Mouse (Mus musculus) gastrocnemius, adult 2 months (tissue): ENCODE measurements around the gene Mvb12b. TPM values are rescaled to one million over a fixed set of nuclear protein-coding genes. Genes with fewer than 3 reads are reported as not detected.

Experiments used
- DNase-seq: peaks from one replicate; pipeline ENCODE4 v3.0.0; 2022
- H3K27ac ChIP-seq: fragments of 200-600 bp; 2 replicates; pipeline ENCODE4 v1.8.1; 2022; ENCODE audit warnings: mild to moderate bottlenecking
- H3K4me3 ChIP-seq: fragments of 200-600 bp; 2 replicates; pipeline ENCODE4 v1.8.1; 2022; ENCODE audit warnings: mild to moderate bottlenecking, moderate library complexity
- CTCF ChIP-seq: fragments of 200-600 bp; IDR thresholded peaks from 2 replicates; pipeline ENCODE4 v1.8.1; 2022; ENCODE audit warnings: antibody characterized with exemption, mild to moderate bottlenecking, moderate library complexity
- intact Hi-C: fragments of 180-260 bp; cut with DNase I; formaldehyde crosslinking; loops from one replicate; pipeline ENCODE4 v1.15.1; 2025
- total RNA-seq, 2 experiments: library from RNA; stranded (reverse); gene quantifications; 2 replicates each; pipeline ENCODE4 v1.2.3; 2021

Mvb12b gene
- total RNA-seq, 2 experiments from 2014 or later = 28.4 to 30.4 TPM

DNA sequence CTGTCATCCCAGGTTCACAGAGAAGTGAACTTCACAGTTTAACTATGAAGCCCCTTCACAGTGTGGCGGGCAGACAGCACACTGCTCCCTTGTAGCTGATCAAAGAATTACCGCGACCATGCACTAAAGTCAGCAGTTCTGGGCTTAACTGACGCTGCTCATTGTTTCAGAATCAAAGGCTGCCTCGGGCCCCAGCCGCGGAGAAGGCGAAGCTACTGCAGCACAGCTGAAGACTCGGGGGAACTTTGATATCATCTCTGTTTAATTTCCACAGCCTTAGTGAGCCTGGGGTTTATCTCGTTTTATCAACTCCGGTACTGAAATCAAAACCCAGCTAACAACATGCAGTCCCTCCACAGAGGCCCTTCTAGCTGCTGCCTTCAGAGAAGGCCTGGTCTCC is 9.3 kb downstream of the Mvb12b start:
- no peak overlapping the region for H3K4me3 ChIP-seq
- no peak for TF ChIP-seq CTCF
- DNase-seq = no peak
- H3K27ac ChIP-seq = peak overlapping the region; percentile 28; the same call in 1 of the 2 replicates
- intact Hi-C loops = no loop called here

DNA sequence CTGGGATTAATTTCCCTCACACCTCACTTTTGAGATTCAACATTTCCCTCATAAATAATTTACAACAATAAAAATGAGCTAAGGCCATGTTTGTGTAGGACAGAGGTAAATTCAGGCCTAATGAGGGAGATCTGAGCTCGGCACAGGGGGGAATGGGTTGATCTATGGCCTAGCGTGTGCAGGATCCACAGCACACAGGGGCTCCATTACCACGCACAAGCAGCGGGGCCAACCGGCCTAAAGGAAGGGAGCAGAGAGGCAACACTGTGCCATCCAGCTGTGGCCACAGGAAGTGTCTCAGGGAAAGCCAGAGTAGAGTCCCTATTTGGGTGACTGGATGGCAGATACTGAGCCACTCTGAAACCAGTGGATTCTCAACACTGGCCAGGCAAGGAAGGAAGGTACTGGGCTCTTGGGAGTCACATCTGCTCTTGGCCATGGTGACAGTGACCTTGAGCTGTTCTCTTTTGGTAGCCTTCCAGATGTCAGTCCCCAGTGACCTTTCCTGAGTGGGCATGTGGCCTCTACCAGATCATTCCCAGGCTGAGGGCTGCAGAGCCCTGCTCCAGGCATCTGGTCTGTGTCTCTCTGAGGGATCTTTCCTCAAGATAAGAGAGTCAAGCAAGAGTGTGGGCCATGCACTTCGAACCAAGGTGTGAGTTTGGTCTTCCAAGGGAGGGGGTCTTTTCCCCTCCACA is 9.9 kb downstream of the Mvb12b start:
- no peak for DNase-seq
- intact Hi-C loops = no loop called here
- Histone ChIP-seq H3K27ac (peak overlapping the region; percentile 72), H3K4me3 (no peak overlapping the region)
- no peak for TF ChIP-seq CTCF

DNA sequence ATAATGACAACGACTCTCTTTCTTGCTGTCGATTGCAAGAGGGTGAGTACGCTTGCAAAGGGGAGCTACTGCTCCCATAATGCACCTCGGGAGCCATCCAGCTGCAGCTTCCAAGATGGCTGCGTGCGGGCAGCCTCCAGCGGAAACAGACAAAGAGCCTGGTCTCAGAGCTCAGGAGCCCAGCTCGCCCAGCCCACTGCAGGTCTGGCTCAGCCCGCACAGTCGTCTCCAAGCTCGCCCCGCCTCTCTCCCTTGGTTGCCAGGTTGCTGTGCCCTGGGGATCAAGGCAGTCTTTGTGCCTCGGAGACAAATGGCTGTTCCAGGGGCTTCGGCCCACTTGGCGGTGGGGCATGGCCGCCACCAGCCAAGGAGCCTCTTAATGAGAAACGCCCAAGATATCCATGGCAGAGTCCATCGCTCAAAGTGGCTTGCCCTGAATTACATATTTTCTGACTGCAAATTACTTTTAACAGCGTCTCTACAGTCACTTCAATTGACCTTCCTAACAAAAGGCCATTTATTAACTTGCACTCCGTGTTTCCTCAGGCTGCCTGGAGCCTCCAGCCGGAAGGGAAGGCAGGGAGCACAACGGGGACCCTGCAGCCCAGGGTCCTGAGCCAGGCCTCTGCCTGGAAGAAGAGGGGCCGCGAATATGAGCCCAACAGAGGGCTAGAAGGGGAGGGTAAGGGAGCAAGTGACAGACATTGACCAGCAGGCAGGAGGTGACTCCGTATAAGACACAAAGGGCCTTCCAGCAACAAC is 11.0 kb downstream of the Mvb12b start:
- peak overlapping the region; percentile 57 for H3K4me3 ChIP-seq
- no peak for TF ChIP-seq CTCF
- intact Hi-C loops = no loop called here
- peak; percentile 80 for DNase-seq
- H3K27ac ChIP-seq = peak overlapping the region; percentile 72

DNA sequence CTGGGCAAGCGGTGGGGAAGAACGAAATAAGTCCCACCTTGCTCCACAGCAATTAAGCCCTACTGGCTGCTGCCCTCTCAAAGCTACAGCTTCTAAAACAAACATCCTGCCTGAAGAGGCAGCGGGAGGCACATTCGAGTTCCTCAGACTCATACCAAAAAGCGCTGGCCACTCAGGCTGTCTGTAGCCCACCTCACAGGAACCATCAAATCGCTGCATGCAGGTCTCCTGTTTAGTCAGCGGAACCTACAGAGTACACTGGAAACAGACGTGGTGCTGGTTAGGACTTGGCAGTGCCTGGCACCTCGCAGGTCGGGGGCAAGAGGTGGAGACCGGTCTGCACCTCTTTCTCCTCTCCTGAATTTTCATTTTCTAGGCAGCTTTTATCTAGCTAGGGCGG is 12.2 kb downstream of the Mvb12b start:
- TF ChIP-seq CTCF = no peak
- intact Hi-C loops = no loop called here
- no peak for DNase-seq
- Histone ChIP-seq H3K27ac (0 out of 2 replicates have a peak overlapping the region, but pooled peaks have one; percentile 8), H3K4me3 (no peak overlapping the region)

DNA sequence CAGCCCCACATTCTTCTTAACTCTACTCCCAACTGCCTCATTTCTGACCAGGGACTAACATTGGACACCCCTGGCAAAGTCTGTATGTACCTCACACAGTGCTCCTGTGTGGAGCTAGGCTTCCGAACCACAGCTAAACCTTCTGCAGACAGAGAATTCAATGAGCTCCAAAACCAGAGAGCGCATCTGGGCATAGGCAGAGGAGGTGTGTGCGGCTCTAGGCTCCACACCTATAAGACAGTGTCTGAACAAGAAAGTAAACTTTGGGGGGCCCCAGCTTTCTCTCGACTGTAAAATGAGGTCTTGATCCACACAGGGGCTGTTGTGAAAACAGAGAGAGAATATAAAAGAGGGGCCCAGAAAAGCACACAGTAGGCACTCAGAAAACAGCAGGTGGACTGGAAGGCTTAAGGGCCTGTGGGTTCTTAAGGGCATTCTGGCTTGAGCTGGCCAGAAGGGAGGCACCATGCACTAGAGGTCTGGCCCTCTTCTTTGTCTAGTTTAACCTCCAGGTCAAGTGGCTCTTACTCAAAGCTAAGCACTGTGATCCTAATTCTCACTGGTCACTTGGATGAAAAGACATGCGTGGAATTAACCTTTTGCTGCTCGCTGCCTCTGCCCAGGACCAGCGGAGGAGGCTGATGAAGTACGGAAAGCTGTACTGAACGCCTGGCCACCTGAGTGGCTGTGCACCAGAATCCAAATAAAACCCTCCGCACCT is 12.7 kb downstream of the Mvb12b start:
- TF ChIP-seq CTCF = no peak
- intact Hi-C loops = no loop called here
- no peak overlapping the region for H3K4me3 ChIP-seq
- no peak for DNase-seq
- H3K27ac ChIP-seq = no peak overlapping the region

DNA sequence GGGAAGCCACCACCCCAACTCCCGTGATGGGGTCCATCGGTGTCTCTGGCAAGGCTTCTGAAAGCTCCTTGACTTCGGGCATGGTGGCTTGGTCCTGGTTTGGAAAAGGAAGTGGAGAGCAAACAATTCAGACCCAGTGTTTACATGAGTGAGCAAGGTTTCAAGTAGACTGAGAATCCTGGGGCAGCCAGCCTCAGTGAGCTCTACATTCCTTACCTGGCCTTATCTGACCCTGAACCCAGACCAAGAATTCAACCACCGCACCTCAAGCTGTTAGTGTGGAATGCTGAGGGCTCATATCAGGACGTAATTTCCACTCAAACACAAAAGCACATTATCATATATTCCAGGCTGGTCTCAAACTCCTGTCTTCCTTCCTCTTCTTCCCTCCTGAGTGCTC is 13.4 kb downstream of the Mvb12b start:
- no peak for TF ChIP-seq CTCF
- no peak for DNase-seq
- H3K4me3 ChIP-seq = no peak overlapping the region
- H3K27ac ChIP-seq = no peak overlapping the region
- intact Hi-C loops = no loop called here

DNA sequence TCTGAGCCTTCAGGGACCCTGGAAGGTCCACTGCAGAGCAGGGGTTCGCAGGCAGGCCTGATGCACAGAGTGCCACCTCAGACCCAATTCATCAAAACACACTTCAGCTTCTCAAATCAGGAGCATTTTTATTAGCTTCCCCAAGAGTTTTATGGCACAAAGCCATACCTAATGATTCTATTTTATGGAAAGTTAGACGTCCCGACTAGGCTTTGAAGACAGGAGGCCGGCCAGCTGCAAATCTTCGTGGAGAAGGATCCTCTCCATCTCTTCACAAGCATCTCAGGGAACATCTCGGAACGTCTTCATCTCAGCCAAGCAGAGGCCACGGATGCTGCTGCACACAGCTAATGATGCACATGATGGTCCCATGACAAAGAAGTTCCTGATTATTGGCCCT is 14.2 kb downstream of the Mvb12b start:
- Histone ChIP-seq H3K4me3 (no peak overlapping the region), H3K27ac (peak overlapping the region; percentile 31; the same call in 1 of the 2 replicates)
- DNase-seq = no peak
- intact Hi-C loops = no loop called here
- TF ChIP-seq CTCF = no peak

DNA sequence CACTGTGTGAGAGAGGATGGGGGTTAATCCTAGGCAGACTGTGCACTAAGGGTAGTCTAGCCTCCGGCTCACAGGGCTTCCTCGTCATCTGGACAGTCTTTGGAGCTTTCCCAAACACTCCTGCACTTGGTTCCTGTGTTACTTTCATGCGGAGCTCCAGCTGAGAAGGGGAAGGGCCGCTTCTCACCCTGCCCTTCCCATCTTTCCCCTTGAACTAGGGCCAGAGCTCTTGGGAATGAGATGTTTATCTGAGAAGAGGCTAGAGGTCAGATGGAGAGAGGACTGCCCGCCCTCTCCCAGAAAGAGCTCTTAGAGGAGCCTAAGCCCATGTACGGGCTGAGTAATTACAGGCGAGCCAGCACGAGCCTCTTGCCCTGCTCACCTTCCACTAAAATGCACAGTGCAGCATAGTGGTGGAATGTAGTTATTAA is 14.9 kb downstream of the Mvb12b start:
- TF ChIP-seq CTCF = no peak
- peak overlapping the region; percentile 31; the same call in 1 of the 2 replicates for H3K27ac ChIP-seq
- no peak overlapping the region for H3K4me3 ChIP-seq
- no peak for DNase-seq
- intact Hi-C loops = no loop called here

DNA sequence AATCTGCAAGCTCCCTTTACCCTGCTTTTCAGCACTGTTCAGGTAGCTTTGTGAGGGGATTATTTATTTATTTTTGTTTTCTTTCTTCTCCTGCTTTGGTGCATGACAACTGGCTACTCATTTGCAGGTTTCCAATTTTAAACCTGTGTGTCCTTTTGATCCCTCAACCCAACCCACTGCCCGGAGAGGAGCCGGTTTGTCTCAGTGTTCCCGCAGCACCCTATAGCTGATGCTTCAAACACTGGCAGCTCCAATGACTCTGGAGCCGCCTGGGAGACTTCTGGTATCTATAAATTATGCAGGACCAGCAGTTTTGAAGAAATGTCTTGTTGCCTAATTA is 16.6 kb downstream of the Mvb12b start:
- Histone ChIP-seq H3K27ac (peak overlapping the region; percentile 61; the same call in 1 of the 2 replicates), H3K4me3 (no peak overlapping the region)
- no peak for DNase-seq
- no peak for TF ChIP-seq CTCF
- intact Hi-C loops = no loop called here

DNA sequence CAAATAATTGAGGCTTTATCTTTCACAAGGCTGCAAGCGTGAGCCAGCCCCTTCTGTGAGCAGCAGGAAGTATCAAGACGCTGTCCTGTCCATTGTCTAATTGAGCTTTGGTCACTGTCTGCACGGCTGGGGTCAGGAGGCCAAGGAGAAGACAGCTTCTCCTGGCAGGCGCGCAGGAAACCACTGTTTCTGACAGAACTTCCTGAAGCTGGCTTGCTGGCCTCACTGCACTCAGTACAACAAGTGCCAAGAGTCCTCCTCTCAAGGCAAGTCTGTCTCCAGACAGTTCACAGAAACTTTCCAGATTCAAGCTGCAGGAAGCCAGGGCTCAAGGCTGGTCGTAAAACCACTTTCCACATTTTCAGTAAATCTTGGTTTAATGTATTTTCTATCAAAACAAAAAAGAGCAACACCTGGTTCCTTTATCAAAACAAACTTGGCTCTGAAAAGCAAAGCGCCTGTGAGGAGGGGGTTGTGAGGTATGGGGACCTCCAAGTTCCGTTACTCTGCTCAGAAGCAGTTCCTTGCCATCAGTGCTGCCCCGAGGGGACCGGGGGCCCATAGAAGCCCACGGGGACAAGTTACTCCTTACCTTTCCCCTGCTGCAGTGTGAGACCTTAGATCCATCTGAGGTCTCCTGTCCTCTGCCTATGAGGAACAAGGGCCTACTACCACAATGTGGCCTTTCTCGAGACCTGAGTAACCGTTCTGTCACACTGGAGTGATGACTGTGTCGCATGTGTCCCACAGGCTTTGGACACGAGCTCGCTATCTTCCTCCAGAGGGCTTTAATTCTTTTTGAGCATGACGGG is 17.2 kb downstream of the Mvb12b start:
- H3K4me3 ChIP-seq = no peak overlapping the region
- intact Hi-C loops = no loop called here
- TF ChIP-seq CTCF = no peak
- H3K27ac ChIP-seq = peak overlapping the region; percentile 61
- DNase-seq = peak; percentile 67

DNA sequence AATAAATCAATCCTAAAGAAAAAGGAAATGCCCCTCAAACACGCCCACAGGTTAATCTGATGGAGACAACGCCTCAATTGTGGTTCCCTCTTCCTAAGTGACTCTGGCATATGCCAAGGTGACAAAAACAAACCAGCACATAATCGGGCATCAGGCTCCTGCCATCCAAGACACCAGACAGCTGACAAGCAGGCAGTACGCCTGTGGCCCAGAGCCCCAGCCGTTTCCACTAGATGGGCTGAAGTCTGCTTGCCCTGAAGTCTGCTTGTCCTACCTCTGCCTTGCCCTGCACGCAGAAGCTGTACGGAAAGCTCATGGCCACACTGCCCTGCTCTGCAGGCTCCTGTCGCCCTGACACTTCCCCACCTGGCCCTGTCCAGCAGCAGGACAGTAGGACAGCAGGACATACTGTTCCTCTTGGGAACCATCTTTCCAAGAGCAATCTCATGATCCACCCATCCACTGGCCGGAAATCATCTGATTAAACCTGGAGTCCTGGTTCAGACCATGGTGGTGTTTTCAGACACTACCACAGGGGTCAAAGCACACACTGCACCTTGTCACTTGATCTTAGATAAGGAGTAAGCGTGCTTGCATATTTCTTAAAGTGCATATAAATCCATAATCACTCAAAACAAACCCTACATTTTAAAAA is 17.9 kb downstream of the Mvb12b start:
- H3K4me3 ChIP-seq = no peak overlapping the region
- intact Hi-C loops = no loop called here
- DNase-seq = peak; percentile 42
- TF ChIP-seq CTCF = no peak
- peak overlapping the region; percentile 61 for H3K27ac ChIP-seq
